Mouse (Mus musculus): ENCODE results near the gene Jrkl. TPM values are rescaled to one million over a fixed set of nuclear protein-coding genes. Genes with fewer than 3 reads are reported as not detected.

The Jrkl gene
- 6.7 and 7.1 TPM in 2 replicates for polyA plus RNA-seq (2014; fragmentation: Nextera tagmentation; extraction: Ambion mirVana)

DNA sequence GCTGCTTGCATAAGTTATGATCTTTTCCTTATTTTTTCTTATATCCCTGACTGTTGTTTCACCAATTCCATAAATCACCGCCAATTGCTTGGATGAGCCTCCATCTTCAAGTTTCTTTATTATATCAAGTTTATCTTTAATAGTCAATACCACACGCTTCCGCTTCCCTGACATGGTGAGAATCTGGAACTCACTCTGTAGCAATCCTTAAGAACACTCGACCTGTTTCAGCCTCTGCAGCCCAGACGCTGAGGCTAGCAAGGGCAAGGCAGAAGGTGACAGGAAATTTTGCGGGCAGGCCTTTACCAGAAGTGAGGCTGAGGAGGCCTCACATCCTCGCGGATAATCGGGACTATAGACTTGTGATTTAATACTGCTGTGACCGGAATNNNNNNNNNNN, at the start of gene Jrkl:
Gene Jrkl, minus strand, starts transcription at position 349 of the 400 bp plus-strand sequence.
- 5% methylated on average over 10 of the region's 10 CpGs for whole genome bisulfite sequencing (ENCODE audit: insufficient replicate concordance)
- Histone ChIP-seq H3K27ac (ENCODE audit: low read depth, low read length) (peak within 1 kb of the TSS; percentile 78), H3K27me3 (ENCODE audit: control insufficient read depth, insufficient read depth, low read length) (no peaks in the 10 kb centered on the region), H3K4me1 (ENCODE audit: control insufficient read depth, insufficient read depth, low read length) (peaks cover 14% of the 10 kb centered on the region), H3K9ac (ENCODE audit: low read depth, low read length) (peak within 1 kb of the TSS; percentile 70), H3K4me2 (peak within 1 kb of the TSS; percentile 77), H3K36me3 (ENCODE audit: control insufficient read depth, insufficient read depth, low read length) (no peaks in the 10 kb centered on the region), H3K9me3 (replicated peaks; ENCODE audit: control insufficient read depth, low read length) (no peaks in the 10 kb centered on the region), H3K4me3 (ENCODE audit: low read depth, low read length) (peak within 1 kb of the TSS; percentile 58)
- ATAC-seq (replicated peaks; ENCODE audit: insufficient number of reproducible peaks, low FRiP score, low TSS enrichment), result no peak

DNA sequence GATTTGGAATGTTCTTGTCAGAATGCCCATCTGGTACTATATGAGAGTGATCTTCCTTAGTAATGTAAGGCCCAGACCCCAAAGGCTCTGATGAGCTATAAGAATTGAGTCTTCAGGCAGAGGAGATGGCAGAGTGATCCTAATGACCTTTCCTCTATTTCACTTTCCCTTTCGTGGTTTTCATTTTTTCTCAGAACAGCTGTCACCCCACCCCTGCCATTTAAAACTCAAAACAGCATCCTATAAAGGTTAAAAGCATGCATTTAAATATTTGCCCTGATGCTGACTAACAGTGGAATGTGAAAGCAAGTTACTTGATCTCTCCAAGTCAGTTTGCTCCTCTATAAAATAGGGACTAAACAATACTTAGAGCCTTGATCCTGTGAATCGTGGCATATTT, 41.9 kb upstream of the Jrkl start:
- 67% methylated on average over 2 of the region's 2 CpGs for WGBS (ENCODE audit: insufficient replicate concordance)
- H3K27ac ChIP-seq (ENCODE audit: low read depth, low read length), result no peak overlapping the region

DNA sequence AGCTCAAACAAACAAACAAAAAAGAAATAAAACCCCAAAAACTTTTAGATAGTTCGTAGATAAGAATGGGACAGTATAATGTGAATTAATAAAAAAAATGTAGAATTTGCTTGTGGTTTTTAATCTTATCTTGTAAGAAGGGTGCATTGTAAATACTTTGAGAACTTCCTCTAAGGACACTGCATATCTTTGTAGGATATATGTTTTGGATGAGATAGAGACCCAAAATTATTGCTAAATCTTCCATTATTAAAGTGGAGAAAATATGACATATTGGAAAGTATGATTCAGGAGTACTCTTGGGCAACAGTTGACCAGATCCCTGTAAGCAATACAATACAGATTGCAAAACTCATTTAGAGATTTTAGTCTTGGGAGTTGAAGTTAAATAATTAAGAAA, 27.6 kb upstream of the Jrkl start:
- H3K4me2 ChIP-seq, result no peak overlapping the region
- H3K9me3 ChIP-seq (replicated peaks; ENCODE audit: control insufficient read depth, low read length), result no peaks in the 10 kb centered on the region
- H3K36me3 ChIP-seq (ENCODE audit: control insufficient read depth, insufficient read depth, low read length), result no peaks in the 10 kb centered on the region
- no peak overlapping the region for H3K27ac ChIP-seq (ENCODE audit: low read depth, low read length)
- ATAC-seq (replicated peaks; ENCODE audit: insufficient number of reproducible peaks, low FRiP score, low TSS enrichment), result no peak
- no peak overlapping the region for H3K9ac ChIP-seq (ENCODE audit: low read depth, low read length)
- no peak overlapping the region for H3K4me3 ChIP-seq (ENCODE audit: low read depth, low read length)
- WGBS (ENCODE audit: insufficient replicate concordance), result 75% methylated on average over 1 of the region's 1 CpGs
- H3K4me1 ChIP-seq (ENCODE audit: control insufficient read depth, insufficient read depth, low read length), result no peaks in the 10 kb centered on the region
- no peaks in the 10 kb centered on the region for H3K27me3 ChIP-seq (ENCODE audit: control insufficient read depth, insufficient read depth, low read length)

More for the DNA sequence above, 41.9 kb upstream of the Jrkl start:
- no peaks in the 10 kb centered on the region for H3K9me3 ChIP-seq (replicated peaks; ENCODE audit: control insufficient read depth, low read length)
- H3K4me1 ChIP-seq (ENCODE audit: control insufficient read depth, insufficient read depth, low read length), result no peaks in the 10 kb centered on the region
- no peak for ATAC-seq (replicated peaks; ENCODE audit: insufficient number of reproducible peaks, low FRiP score, low TSS enrichment)
- no peak overlapping the region for H3K4me3 ChIP-seq (ENCODE audit: low read depth, low read length)
- H3K36me3 ChIP-seq (ENCODE audit: control insufficient read depth, insufficient read depth, low read length), result no peaks in the 10 kb centered on the region
- H3K27me3 ChIP-seq (ENCODE audit: control insufficient read depth, insufficient read depth, low read length), result no peaks in the 10 kb centered on the region
- no peak overlapping the region for H3K4me2 ChIP-seq
- H3K9ac ChIP-seq (ENCODE audit: low read depth, low read length), result no peak overlapping the region

DNA sequence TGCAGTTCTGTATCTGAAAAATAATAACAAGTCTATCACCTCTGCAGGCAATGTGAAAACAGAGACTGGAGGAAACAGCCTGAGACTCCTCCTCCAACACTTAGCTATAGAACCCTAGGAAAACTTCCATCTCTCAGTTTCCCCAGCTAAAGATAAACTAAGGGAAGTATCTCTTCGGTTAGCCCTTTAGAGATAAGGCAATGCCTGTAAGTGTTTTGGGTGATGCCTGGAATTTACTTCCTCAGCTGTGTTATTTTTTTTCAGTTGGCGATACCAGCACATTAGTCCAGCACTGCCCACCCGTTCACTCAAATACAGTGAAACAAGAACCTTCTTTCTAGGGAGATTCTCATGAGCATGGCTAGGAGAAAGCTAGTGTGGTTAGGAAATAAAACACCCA, 15.4 kb upstream of the Jrkl start:
- Histone ChIP-seq H3K27me3 (ENCODE audit: control insufficient read depth, insufficient read depth, low read length) (no peaks in the 10 kb centered on the region), H3K9me3 (replicated peaks; ENCODE audit: control insufficient read depth, low read length) (no peaks in the 10 kb centered on the region), H3K9ac (ENCODE audit: low read depth, low read length) (no peak overlapping the region), H3K27ac (ENCODE audit: low read depth, low read length) (no peak overlapping the region), H3K4me3 (ENCODE audit: low read depth, low read length) (no peak overlapping the region), H3K36me3 (ENCODE audit: control insufficient read depth, insufficient read depth, low read length) (no peaks in the 10 kb centered on the region), H3K4me2 (no peak overlapping the region), H3K4me1 (ENCODE audit: control insufficient read depth, insufficient read depth, low read length) (no peaks in the 10 kb centered on the region)
- 31% methylated on average over 3 of the region's 3 CpGs for WGBS (ENCODE audit: insufficient replicate concordance)
- ATAC-seq (replicated peaks; ENCODE audit: insufficient number of reproducible peaks, low FRiP score, low TSS enrichment), result no peak

DNA sequence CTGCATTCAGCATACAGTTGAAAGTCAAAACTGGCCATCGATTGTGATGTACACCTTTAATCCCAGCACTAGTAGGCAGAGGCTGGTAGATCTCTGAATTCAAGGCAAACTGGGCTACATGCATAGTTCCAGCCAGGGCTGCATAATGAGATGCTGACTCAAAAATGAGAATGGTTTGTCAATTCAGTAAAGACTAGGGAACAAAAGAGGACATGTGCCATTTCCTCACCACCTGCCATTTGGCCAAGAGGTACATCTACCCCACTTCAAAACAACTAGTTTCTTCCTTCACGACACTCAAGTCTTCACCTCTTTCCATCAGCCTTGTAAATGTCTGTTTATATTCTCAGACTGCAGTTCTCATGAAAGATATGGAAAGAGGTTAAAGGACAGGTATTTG, 12.5 kb upstream of the Jrkl start:
- Histone ChIP-seq H3K9me3 (replicated peaks; ENCODE audit: control insufficient read depth, low read length) (no peaks in the 10 kb centered on the region), H3K27me3 (ENCODE audit: control insufficient read depth, insufficient read depth, low read length) (no peaks in the 10 kb centered on the region), H3K36me3 (ENCODE audit: control insufficient read depth, insufficient read depth, low read length) (no peaks in the 10 kb centered on the region), H3K4me2 (no peak overlapping the region), H3K27ac (ENCODE audit: low read depth, low read length) (no peak overlapping the region), H3K9ac (ENCODE audit: low read depth, low read length) (no peak overlapping the region), H3K4me1 (ENCODE audit: control insufficient read depth, insufficient read depth, low read length) (no peaks in the 10 kb centered on the region), H3K4me3 (ENCODE audit: low read depth, low read length) (no peak overlapping the region)
- WGBS (ENCODE audit: insufficient replicate concordance), result 89% methylated on average over 2 of the region's 2 CpGs
- ATAC-seq (replicated peaks; ENCODE audit: insufficient number of reproducible peaks, low FRiP score, low TSS enrichment), result no peak

DNA sequence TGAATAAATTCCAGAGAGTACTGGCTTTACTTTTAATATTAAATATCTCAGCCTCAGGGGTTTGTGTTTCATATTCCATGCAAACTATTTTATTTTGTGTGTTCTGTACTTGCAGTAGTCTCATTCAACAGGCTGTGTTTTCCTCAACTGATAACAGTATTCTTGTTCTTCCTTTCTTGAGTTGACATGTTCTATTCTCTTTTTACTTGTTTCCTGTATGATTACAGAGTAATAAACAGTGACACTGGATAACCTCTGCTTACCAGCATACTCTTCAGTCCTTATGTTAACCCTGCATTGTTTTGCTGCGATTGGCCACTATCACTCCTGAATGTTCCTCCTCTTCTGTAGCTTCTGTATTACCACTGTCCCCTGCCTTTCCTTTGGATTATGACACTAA, 11.1 kb upstream of the Jrkl start:
- Histone ChIP-seq H3K27ac (ENCODE audit: low read depth, low read length) (no peak overlapping the region), H3K9ac (ENCODE audit: low read depth, low read length) (no peak overlapping the region), H3K4me3 (ENCODE audit: low read depth, low read length) (no peak overlapping the region), H3K36me3 (ENCODE audit: control insufficient read depth, insufficient read depth, low read length) (no peaks in the 10 kb centered on the region), H3K27me3 (ENCODE audit: control insufficient read depth, insufficient read depth, low read length) (no peaks in the 10 kb centered on the region), H3K9me3 (replicated peaks; ENCODE audit: control insufficient read depth, low read length) (no peaks in the 10 kb centered on the region), H3K4me2 (no peak overlapping the region), H3K4me1 (ENCODE audit: control insufficient read depth, insufficient read depth, low read length) (no peaks in the 10 kb centered on the region)
- ATAC-seq (replicated peaks; ENCODE audit: insufficient number of reproducible peaks, low FRiP score, low TSS enrichment), result no peak
- 71% methylated on average over 1 of the region's 1 CpGs for WGBS (ENCODE audit: insufficient replicate concordance)

DNA sequence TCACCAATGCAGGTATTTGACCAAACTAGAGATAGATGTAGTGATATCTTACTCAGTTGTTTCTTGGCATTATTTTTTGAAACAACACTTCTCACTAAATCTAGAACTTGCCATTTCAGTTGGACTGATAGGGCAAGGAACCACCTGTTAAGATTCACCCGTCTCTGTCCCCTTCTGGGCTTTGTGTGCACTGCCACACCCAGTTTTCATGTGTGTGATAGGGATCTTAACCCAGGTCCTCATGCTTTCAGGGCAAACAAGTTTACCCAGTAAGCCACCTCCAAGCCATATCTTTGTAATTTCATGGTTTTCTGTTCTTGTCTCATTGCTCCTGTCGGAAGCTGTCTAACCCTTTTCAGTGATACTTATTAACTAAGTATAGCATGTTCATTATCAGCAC, 5.6 kb upstream of the Jrkl start:
- no peak overlapping the region for H3K27ac ChIP-seq (ENCODE audit: low read depth, low read length)
- H3K4me3 ChIP-seq (ENCODE audit: low read depth, low read length), result no peak overlapping the region
- no peaks in the 10 kb centered on the region for H3K9me3 ChIP-seq (replicated peaks; ENCODE audit: control insufficient read depth, low read length)
- H3K27me3 ChIP-seq (ENCODE audit: control insufficient read depth, insufficient read depth, low read length), result no peaks in the 10 kb centered on the region
- 90% methylated on average over 2 of the region's 2 CpGs for WGBS (ENCODE audit: insufficient replicate concordance)
- H3K4me1 ChIP-seq (ENCODE audit: control insufficient read depth, insufficient read depth, low read length), result 0 out of 2 replicates have a peak, but pooled peaks cover 2% of the 10 kb centered on the region
- H3K9ac ChIP-seq (ENCODE audit: low read depth, low read length), result no peak overlapping the region
- ATAC-seq (replicated peaks; ENCODE audit: insufficient number of reproducible peaks, low FRiP score, low TSS enrichment), result no peak
- no peak overlapping the region for H3K4me2 ChIP-seq
- H3K36me3 ChIP-seq (ENCODE audit: control insufficient read depth, insufficient read depth, low read length), result no peaks in the 10 kb centered on the region

DNA sequence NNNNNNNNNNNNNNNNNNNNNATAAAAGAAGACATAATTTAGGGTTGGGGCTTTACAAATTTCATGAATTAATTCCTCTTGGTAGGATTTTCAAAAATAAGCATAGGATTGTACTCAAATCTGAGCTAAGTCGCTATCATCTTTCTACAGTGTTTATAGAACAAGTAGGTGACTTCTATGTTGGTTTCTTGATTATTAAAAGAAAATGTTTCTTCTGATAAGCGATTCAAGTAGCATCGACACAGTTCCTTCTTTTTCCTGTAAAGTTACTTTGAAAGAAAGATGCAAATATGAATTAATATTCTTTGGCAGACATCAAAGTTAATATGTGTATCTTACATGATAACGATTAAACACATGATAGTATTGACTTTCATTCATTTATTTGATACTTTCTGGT, 2.5 kb upstream of the Jrkl start:
- Histone ChIP-seq H3K4me3 (ENCODE audit: low read depth, low read length) (no peak overlapping the region), H3K4me1 (ENCODE audit: control insufficient read depth, insufficient read depth, low read length) (peaks cover 14% of the 10 kb centered on the region), H3K27ac (ENCODE audit: low read depth, low read length) (no peak overlapping the region), H3K4me2 (no peak overlapping the region), H3K36me3 (ENCODE audit: control insufficient read depth, insufficient read depth, low read length) (no peaks in the 10 kb centered on the region), H3K27me3 (ENCODE audit: control insufficient read depth, insufficient read depth, low read length) (no peaks in the 10 kb centered on the region), H3K9ac (ENCODE audit: low read depth, low read length) (no peak overlapping the region), H3K9me3 (replicated peaks; ENCODE audit: control insufficient read depth, low read length) (no peaks in the 10 kb centered on the region)
- 88% methylated on average over 4 of the region's 4 CpGs for WGBS (ENCODE audit: insufficient replicate concordance)
- no peak for ATAC-seq (replicated peaks; ENCODE audit: insufficient number of reproducible peaks, low FRiP score, low TSS enrichment)

DNA sequence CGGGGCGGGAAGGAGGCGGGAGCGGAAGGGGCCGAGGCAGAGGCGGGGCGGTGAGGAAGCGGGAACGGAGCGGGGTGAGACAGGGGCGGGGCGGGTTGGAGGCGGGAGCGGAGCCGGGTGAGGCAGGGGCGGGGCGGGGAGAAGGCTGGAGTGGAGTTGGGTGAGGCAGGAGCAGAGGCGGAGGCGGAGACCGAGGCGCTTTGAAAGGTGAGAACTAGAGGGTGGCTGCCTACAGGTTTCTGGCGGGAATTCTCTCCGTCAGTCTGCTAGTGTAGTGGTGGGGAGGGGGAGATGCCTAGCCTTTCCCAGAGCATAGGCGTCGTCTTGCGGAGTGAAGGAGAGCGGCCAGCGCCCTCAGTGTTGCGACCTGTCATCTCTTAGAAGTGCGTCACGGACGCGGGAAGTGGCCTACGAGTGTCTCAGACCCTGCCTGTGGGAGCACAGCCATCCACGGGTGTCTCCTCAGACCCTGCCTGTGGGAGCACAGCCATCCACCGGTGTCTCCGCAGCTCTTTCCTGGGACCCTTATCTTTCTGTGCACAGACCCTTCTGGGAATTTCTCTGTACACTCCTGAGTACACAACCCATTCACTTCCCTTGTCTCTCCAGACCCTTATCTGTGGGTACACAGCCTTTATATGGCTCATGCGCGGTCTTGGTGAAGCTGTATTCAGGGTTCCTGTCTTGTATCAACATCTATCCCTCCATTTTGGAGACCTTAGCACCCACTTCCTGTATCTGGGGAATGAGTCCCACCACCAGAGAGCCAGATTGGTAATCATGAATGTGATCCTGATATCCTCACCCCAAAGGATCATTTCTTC, 1.4 kb upstream of the Jrkl start, which contains the start of gene Ccdc82:
Gene Ccdc82, plus strand, starts transcription at position 141 of the 824 bp plus-strand sequence.
- H3K36me3 ChIP-seq (ENCODE audit: control insufficient read depth, insufficient read depth, low read length), result no peaks in the 10 kb centered on the region
- no peaks in the 10 kb centered on the region for H3K27me3 ChIP-seq (ENCODE audit: control insufficient read depth, insufficient read depth, low read length)
- no peaks in the 10 kb centered on the region for H3K9me3 ChIP-seq (replicated peaks; ENCODE audit: control insufficient read depth, low read length)
- peak; percentile 100 for ATAC-seq (replicated peaks; ENCODE audit: insufficient number of reproducible peaks, low FRiP score, low TSS enrichment)
- H3K27ac ChIP-seq (ENCODE audit: low read depth, low read length), result peak within 1 kb of the TSS; percentile 91
- H3K4me1 ChIP-seq (ENCODE audit: control insufficient read depth, insufficient read depth, low read length), result peaks cover 14% of the 10 kb centered on the region
- H3K9ac ChIP-seq (ENCODE audit: low read depth, low read length), result peak within 1 kb of the TSS; percentile 82
- peak within 1 kb of the TSS; percentile 74 for H3K4me3 ChIP-seq (ENCODE audit: low read depth, low read length)
- peak within 1 kb of the TSS; percentile 91 for H3K4me2 ChIP-seq
- WGBS (ENCODE audit: insufficient replicate concordance), result under 1% methylated on average over 34 of the region's 39 CpGs
